Mouse (Mus musculus) CH12F3 (cell line): ENCODE data around the gene Zfp869.
"Not testable (repeated sequence)": the region's sequence is repeated elsewhere in the genome, so short reads cannot be mapped to it uniquely, and the experiment has no call there.

Experiments used
- in situ Hi-C: fragments of 300-500 bp; cut with MboI; formaldehyde crosslinking; loops from 2 replicates; pipeline ENCODE4 v1.14.3; 2020; ENCODE audit warnings: low sequenced_read_pairs

Gene Zfp869

DNA sequence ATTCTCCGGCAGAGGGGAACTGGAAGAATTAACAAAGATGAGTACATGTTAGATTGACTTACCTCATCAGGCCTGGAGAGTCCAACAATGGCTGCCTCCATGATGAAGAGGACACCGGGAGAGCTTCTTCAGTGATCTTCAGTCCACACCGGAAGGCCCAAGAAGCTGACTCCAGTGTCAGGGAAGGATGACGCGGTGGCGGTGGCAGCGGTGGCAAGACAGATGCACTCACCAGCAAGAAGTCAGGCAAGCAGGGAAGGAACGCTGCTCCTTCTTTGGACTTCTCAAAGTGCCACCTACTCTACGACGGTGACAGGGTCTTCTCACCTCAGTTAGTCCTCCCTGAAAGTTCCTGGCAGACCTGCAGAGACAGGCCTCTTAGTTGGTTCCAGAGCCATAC is at the start of gene Zfp869:
Gene Zfp869 (minus strand): TSS at position 101 of the 400 bp plus-strand sequence.
- in situ Hi-C loops = not testable (repeated sequence)

GRCm38 (mm10) chr8:69758316-69758715 is 47.8 kb upstream of the Zfp869 start:
- in situ Hi-C loops = no loop called here

DNA sequence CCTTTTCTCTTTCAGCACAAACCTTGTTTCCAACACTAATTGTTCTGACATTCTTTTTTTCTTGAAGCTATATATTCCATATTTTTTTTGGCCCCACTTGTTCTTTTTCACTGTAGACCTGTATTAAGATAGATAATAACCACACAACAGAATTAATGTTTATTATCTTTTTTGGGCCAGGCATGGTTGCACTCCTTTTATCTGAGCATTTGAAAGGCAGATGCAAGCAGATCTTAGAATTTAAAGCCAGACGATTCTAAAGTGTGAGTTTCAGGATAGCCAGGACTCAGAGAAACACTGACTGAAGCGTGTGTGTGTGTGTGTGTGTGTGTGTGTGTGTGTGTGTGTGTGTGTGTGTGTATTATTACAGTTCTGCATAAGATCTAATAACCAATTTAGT is 41.9 kb upstream of the Zfp869 start:
- in situ Hi-C loops = no loop called here

GRCm38 (mm10) chr8:69749544-69750454 is 39.3 kb upstream of the Zfp869 start, which contains the start of gene Zfp963:
Gene Zfp963 (minus strand): TSS chr8:69749970.
- in situ Hi-C loops = no loop called here

DNA sequence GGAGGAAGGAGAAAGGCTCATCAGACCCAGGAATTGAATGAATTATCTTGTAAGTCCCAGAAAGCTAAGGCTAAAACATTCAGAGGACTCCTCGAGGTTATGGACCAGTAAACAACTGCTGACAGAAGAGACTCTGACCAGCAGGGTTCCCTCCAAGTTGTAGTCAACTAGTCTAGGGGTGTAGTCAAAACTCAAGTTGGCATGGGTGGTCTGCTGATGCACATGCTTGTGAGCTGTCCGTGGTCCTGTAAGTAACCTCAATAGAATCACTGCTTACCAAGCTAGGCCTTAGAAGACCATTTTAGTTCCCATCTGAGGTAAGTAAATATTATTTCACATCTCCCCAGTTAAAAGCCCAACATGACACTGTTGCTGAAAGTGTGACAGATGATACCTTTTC is 30.7 kb upstream of the Zfp869 start:
- in situ Hi-C loops = no loop called here

GRCm38 (mm10) chr8:69740763-69741162 is 30.2 kb upstream of the Zfp869 start:
- in situ Hi-C loops = no loop called here

- in situ Hi-C loops = no loop called here
These were observed 25.0 kb upstream of the Zfp869 start for GRCm38 (mm10) chr8:69735495-69735894.

- in situ Hi-C loops = no loop called here
These were observed 6.7 kb upstream of the Zfp869 start for GRCm38 (mm10) chr8:69717232-69717580.

DNA sequence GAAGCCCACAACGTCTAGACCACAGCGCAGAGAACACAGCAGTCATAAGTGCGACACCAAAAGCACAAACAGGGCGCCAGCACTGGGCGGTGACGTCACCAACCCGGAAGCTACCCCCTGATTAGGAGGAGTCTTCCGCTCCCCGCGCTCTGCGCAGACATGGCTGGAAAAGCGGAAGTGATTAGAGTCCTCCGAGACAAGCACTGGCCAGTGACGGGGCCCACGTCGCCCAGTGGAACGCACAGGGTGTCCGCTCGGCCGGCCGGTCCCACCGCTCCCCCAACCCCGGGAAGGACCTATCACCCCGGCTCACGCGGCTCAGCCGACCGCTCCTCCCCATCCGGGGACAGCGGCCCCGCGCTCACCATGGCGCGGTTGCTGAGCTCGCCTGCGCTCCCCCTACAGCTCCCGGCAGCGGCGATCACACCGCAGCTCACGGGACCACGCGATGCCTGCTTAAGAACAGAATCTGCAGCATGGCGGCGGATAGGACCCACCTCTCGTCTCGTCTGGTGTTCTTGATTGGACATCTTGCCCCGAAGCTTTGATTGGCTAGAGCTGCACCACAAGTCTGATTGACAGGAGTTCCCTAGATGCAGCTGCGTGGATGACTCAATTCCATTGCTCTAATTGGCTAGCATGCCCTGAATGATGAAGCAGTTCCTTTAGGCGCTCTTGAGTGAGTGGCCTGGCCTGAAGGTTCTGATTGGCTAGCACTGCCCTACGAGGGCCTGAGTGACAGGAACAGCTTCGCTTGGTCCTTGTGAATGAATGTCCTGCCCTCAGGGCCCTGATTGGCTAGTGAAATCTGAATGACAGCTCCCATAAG is 6.1 kb upstream of the Zfp869 start:
- in situ Hi-C loops = no loop called here

DNA sequence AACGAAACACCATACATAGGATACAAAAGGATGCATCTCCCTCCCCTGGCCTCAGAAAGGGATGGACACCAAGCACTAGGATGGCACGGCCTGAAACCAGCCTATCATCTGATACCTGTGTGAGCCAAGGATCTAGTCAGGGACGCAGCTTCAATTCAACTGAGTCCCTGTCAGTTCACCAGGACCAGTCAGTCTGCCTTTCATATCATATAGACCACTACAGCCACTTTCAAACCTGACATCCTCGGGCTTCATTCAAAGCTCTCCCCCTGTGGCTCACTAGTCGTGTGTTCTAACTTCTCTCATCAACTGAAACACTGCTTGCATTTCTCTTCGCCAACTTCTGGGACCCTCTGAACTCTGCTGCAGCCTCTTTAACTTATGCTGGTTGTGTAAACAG is 4.8 kb upstream of the Zfp869 start:
- in situ Hi-C loops = no loop called here

GRCm38 (mm10) chr8:69713516-69713915 is 3.0 kb upstream of the Zfp869 start:
- in situ Hi-C loops = no loop called here

DNA sequence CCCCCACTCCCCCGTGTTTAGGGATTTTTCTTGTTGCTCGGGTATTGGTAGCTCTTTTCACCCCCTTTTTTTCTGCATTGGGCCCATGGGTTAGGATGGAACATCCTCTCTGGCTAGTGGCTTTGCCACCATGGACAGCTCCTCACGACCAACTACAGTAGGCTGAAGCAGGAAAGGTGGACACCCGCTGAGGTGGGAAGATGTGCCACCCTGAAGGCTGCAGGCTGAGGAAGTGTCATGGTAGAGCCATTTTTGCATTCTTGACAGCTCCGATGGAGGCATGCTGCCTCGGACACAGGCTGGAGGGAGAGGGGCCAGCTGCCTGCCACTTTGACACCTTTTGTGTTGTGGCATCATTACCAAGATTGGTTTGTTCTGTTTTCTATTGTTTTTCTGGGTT is 8.7 kb downstream of the Zfp869 start:
- in situ Hi-C loops = no loop called here

DNA sequence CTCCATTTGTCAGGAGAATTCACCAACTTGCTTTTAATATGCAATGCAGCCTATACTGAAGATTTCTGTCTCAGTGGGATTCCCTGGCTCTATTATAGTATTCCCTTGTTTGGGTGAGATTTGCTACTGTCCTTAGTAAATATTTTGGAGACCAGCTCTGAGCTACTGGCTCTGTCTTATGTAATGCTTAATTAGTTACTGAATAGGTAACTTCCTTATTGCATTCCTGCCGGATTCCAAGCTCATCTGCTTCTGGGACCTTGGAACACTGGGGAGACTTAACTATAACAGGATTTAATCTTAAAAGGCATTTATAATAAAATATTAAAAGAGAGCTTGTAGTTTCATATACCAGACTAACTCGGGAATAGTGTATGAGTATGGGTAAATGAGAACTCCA is 45.5 kb downstream of the Zfp869 start:
- in situ Hi-C loops = not testable (repeated sequence)

DNA sequence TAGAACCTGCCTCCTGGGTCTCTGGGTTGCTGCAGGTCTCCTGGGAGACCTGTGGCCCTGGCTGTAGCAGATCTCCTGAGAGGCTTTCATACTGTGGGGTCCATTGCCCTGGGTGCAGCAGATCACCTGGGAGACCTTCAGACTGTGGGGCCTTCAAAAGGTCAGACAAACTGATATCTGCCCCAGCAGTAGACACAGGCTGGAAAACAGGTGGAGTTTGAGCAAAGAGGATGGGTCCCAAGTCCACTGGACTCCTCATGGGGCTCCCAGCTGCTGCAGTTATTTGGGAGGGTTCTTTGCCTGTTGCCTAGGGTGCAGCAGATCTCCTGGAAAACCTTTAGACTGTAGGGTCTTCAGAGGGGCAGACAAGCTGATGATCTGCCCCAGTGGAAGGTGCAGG is 49.2 kb downstream of the Zfp869 start:
- in situ Hi-C loops = no loop called here
